Mouse (Mus musculus) midbrain, embryonic 14.5 days (tissue): ENCODE data around the gene Rmnd5b. TPM values are rescaled to one million over a fixed set of nuclear protein-coding genes. Genes with fewer than 3 reads are reported as not detected.

ENCODE experiments used
- ATAC-seq: fragments of 200-750 bp; cut with Nextera tagmentation; 2 replicates; pipeline ENCODE4 v1.8.0; 2017; ENCODE audit warnings: moderate number of reproducible peaks, moderate library complexity; ENCODE audit not compliant: low FRiP score, low TSS enrichment
- DNase-seq: peaks from one replicate; pipeline ENCODE4 v3.0.0-alpha.2; 2015
- H3K27ac ChIP-seq: fragments of 300-500 bp; sonication (generic); replicated peaks from 2 replicates; pipeline ENCODE4 v1.5.1; 2014; ENCODE audit warnings: mild to moderate bottlenecking, low read depth, low read length, moderate library complexity
- H3K27me3 ChIP-seq: fragments of 300-500 bp; sonication (generic); 2 replicates; pipeline ENCODE4 v1.6.1; 2014; ENCODE audit warnings: low read length, control low read depth, mixed read lengths; ENCODE audit not compliant: control insufficient read depth, insufficient read depth
- H3K36me3 ChIP-seq: fragments of 300-500 bp; sonication (generic); 2 replicates; pipeline ENCODE4 v1.6.1; 2014; ENCODE audit warnings: low read length, control low read depth; ENCODE audit not compliant: control insufficient read depth, insufficient read depth
- H3K4me1 ChIP-seq: fragments of 300-500 bp; sonication (generic); 2 replicates; pipeline ENCODE4 v1.6.1; 2014; ENCODE audit warnings: mild to moderate bottlenecking, antibody characterized with exemption, low read length, control low read depth; ENCODE audit not compliant: control insufficient read depth, insufficient read depth
- H3K4me2 ChIP-seq: fragments of 300-500 bp; sonication (generic); 2 replicates; pipeline ENCODE4 v1.6.1; 2014; ENCODE audit warnings: mild to moderate bottlenecking, low read length, moderate library complexity
- H3K4me3 ChIP-seq: fragments of 300-500 bp; sonication (generic); replicated peaks from 2 replicates; pipeline ENCODE4 v1.5.1; 2014; ENCODE audit warnings: low read depth, low read length
- H3K9ac ChIP-seq: fragments of 300-500 bp; sonication (generic); replicated peaks from 2 replicates; pipeline ENCODE4 v1.6.1; 2014; ENCODE audit warnings: mild to moderate bottlenecking, low read length, moderate library complexity
- H3K9me3 ChIP-seq: fragments of 300-500 bp; sonication (generic); 2 replicates; pipeline ENCODE4 v1.6.1; 2016; ENCODE audit warnings: low read length, control low read depth, mixed read lengths; ENCODE audit not compliant: control insufficient read depth
- WGBS: fragments of 180-500 bp; shearing (Covaris S2); extraction: QIAGEN DNeasy Blood & Tissue Kit; methylation state at CpG from one replicate; pipeline ENCODE4 v1.1.7; 2014; 5-methylcytosine and 5-hydroxymethylcytosine counted together
- polyA plus RNA-seq: library from polyadenylated mRNA; unstranded; fragments of >200 nt; fragmentation: Nextera tagmentation; extraction: Ambion mirVana; gene quantifications from 2 replicates; pipeline ENCODE4 v1.2.1, GENCODE M21; 2014

Rmnd5b gene
- polyA plus RNA-seq, 1 experiment from 2014 or later = 79.2 TPM

- ATAC-seq (no peak), DNase-seq (no peak)
- no peaks in the 10 kb centered on the region for H3K9me3 ChIP-seq
- H3K4me3 ChIP-seq = no peak overlapping the region
- peaks cover 16% of the 10 kb centered on the region for H3K4me1 ChIP-seq
- WGBS = 88% methylated on average over 4 of the region's 4 CpGs
- no peak overlapping the region for H3K27ac ChIP-seq
- no peaks in the 10 kb centered on the region for H3K36me3 ChIP-seq
- H3K9ac ChIP-seq = no peak overlapping the region
- peaks cover 13% of the 10 kb centered on the region; the same call in 1 of the 2 replicates for H3K27me3 ChIP-seq
- H3K4me2 ChIP-seq = no peak overlapping the region
Observed at GRCm38 (mm10) chr11:51652889-51653418, 17.3 kb upstream of the Rmnd5b start.

- WGBS = 1% methylated on average over 69 of the region's 70 CpGs
Observed at GRCm38 (mm10) chr11:51650691-51651515, 15.2 kb upstream of the Rmnd5b start, which contains the start of the genes N4bp3 and D930048N14Rik. Gene N4bp3, minus strand, starts transcription at chr11:51650842. Gene D930048N14Rik, plus strand, starts transcription at chr11:51650954.

GRCm38 (mm10) chr11:51650261-51650660, 14.6 kb upstream of the Rmnd5b start:
- DNase-seq = no peak
- Histone ChIP-seq H3K9me3 (no peaks in the 10 kb centered on the region), H3K4me1 (peaks cover 16% of the 10 kb centered on the region), H3K27ac (no peak overlapping the region), H3K4me2 (peak overlapping the region; percentile 91), H3K36me3 (no peaks in the 10 kb centered on the region), H3K27me3 (peaks cover 13% of the 10 kb centered on the region; the same call in 1 of the 2 replicates), H3K4me3 (peak overlapping the region; percentile 55), H3K9ac (peak overlapping the region; percentile 66)
- WGBS = under 1% methylated on average over 30 of the region's 30 CpGs
- ATAC-seq = no peak

More at GRCm38 (mm10) chr11:51650691-51651515, 15.2 kb upstream of the Rmnd5b start, which contains the start of the genes N4bp3 and D930048N14Rik:
- DNase-seq (peak; percentile 79), ATAC-seq (peak; percentile 61; the same call in 1 of the 2 replicates)
- Histone ChIP-seq H3K9ac (peak within 1 kb of the TSS; percentile 66), H3K27me3 (peaks cover 13% of the 10 kb centered on the region; the same call in 1 of the 2 replicates), H3K9me3 (no peaks in the 10 kb centered on the region), H3K4me3 (peak within 1 kb of the TSS; percentile 55), H3K4me2 (peak within 1 kb of the TSS; percentile 91), H3K4me1 (peaks cover 16% of the 10 kb centered on the region), H3K36me3 (no peaks in the 10 kb centered on the region), H3K27ac (no peak within 1 kb of the TSS)

GRCm38 (mm10) chr11:51649889-51650199, 14.1 kb upstream of the Rmnd5b start:
- DNase-seq (peak; percentile 48), ATAC-seq (no peak)
- H3K4me3 ChIP-seq = peak overlapping the region; percentile 55
- 3% methylated on average over 7 of the region's 7 CpGs for WGBS
- H3K4me2 ChIP-seq = peak overlapping the region; percentile 91
- no peak overlapping the region for H3K27ac ChIP-seq
- H3K4me1 ChIP-seq = peaks cover 16% of the 10 kb centered on the region
- peak overlapping the region; percentile 66 for H3K9ac ChIP-seq
- no peaks in the 10 kb centered on the region for H3K9me3 ChIP-seq
- H3K27me3 ChIP-seq = peaks cover 13% of the 10 kb centered on the region; the same call in 1 of the 2 replicates
- H3K36me3 ChIP-seq = no peaks in the 10 kb centered on the region

GRCm38 (mm10) chr11:51649111-51649888, 13.6 kb upstream of the Rmnd5b start:
- no peak for ATAC-seq
- peaks cover 16% of the 10 kb centered on the region for H3K4me1 ChIP-seq
- DNase-seq = no peak
- H3K4me3 ChIP-seq = peak overlapping the region; percentile 55; the same call in 1 of the 2 replicates
- H3K27ac ChIP-seq = no peak overlapping the region
- 20% methylated on average over 11 of the region's 11 CpGs for WGBS
- H3K27me3 ChIP-seq = peaks cover 13% of the 10 kb centered on the region; the same call in 1 of the 2 replicates
- 0 out of 2 replicates have a peak overlapping the region, but pooled peaks have one; percentile 9 for H3K9ac ChIP-seq
- H3K36me3 ChIP-seq = no peaks in the 10 kb centered on the region
- H3K4me2 ChIP-seq = peak overlapping the region; percentile 91
- no peaks in the 10 kb centered on the region for H3K9me3 ChIP-seq

- WGBS = 6% methylated on average over 3 of the region's 3 CpGs
- ATAC-seq (0 out of 2 replicates have a peak, but pooled peaks have one; percentile 14), DNase-seq (peak; percentile 55)
- H3K27ac ChIP-seq = no peak overlapping the region
- peak overlapping the region; percentile 91 for H3K4me2 ChIP-seq
- 0 out of 2 replicates have a peak overlapping the region, but pooled peaks have one; percentile 9 for H3K9ac ChIP-seq
- H3K4me3 ChIP-seq = no peak overlapping the region
- no peaks in the 10 kb centered on the region for H3K9me3 ChIP-seq
- H3K27me3 ChIP-seq = peaks cover 13% of the 10 kb centered on the region; the same call in 1 of the 2 replicates
- H3K4me1 ChIP-seq = peaks cover 16% of the 10 kb centered on the region
- no peaks in the 10 kb centered on the region for H3K36me3 ChIP-seq
Observed at GRCm38 (mm10) chr11:51648566-51648965, 12.9 kb upstream of the Rmnd5b start.

- H3K4me1 ChIP-seq = peaks cover 16% of the 10 kb centered on the region
- no peak for DNase-seq
- H3K9me3 ChIP-seq = no peaks in the 10 kb centered on the region
- no peak overlapping the region for H3K4me2 ChIP-seq
- no peak for ATAC-seq
- H3K36me3 ChIP-seq = no peaks in the 10 kb centered on the region
- H3K27ac ChIP-seq = no peak overlapping the region
- no peak overlapping the region for H3K9ac ChIP-seq
- 86% methylated on average over 15 of the region's 15 CpGs for WGBS
- no peak overlapping the region for H3K4me3 ChIP-seq
- H3K27me3 ChIP-seq = peaks cover 13% of the 10 kb centered on the region; the same call in 1 of the 2 replicates
Observed at GRCm38 (mm10) chr11:51646751-51647667, 11.3 kb upstream of the Rmnd5b start.
